Mouse (Mus musculus): ENCODE data around the gene Gm5475.

The Gm5475 gene

DNA sequence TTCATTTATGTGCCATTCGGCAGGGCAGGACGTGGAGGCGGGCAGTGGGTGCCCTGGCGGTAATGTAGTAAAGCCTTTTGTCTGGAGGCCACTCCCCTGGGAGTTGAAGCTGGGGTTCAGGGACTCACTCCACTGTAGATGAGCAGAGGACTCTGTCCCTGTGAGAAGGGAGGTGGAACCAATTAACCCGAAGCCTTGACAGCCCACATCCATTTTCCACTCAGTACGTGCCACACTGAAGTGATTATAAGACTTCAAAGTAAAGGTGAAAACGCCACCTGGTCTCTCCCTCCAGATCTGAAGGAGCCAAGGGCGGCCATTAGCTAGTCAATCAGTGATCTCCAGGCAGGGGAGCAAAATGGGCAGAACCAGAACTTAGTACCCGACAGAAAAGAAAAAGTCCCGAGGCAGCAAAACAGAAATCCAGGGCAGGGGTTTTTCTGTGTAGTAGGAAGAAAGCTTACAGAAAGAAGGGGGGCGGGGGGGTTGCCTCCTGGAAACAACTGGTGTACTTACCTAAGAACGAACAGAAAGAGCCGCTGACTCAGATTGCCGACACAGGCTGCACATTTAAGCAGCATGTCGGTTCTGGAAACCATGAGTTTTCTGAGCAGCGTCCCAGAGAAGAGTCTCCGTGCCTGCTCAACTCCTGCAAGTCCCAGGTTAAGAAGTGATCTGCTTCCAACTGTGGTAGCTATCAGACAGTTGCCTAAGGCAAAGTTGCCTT is 2.6 kb downstream of the Gm5475 start, which contains the start of gene Slc11a2:
Gene Slc11a2, minus strand, starts transcription at position 677 of the 727 bp plus-strand sequence.
- Histone ChIP-seq H3K27me3 (ENCODE audit: insufficient read depth, low read length) (peaks cover 29% of the 10 kb centered on the region), H3K4me1 (replicated peaks; ENCODE audit: low read depth, low read length) (peaks cover 54% of the 10 kb centered on the region), H3K36me3 (ENCODE audit: insufficient read depth, low read length) (no peaks in the 10 kb centered on the region), H3K4me3 (replicated peaks; ENCODE audit: low read length) (peak within 1 kb of the TSS; percentile 93), H3K9me3 (ENCODE audit: low read length) (no peaks in the 10 kb centered on the region)
- TF ChIP-seq NANOG (IDR thresholded peaks at IDR 0.05; ENCODE audit: borderline replicate concordance, low read length) = no peak
- TF ChIP-seq CTCF (conservative IDR thresholded peaks at IDR 0.05; ENCODE audit: low read length) = no peak
- TF ChIP-seq POU5F1 (IDR thresholded peaks at IDR 0.05; ENCODE audit: borderline replicate concordance, low read length) = no peak

DNA sequence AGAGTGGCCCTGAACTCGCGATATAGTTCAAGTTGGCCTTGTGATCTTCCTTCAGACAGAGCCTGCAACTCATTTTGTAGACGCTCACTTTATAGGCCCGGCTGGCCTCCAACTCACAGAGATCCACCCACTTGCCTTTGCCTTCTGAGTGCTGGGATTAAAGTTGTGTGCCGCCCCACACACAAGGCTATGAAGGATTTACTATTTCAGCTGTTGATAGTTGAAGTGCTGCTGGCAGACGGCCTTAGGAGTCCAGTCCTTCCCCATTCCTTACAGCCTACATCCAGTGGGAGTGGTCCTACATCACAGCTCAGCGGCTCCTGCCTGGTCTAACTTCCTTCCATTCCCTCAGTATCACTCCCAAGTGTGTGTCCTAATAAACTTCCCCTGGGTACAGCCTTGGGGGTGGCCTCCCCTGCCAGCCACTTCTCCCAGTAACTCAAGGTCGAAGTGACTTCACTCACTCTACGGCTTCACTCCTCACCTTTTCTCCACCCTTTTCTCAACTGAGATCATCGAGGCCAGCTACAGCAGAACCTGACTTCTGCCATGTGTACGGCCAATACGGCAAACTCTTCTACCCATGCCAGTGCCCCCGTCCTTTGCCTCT is 6.5 kb downstream of the Gm5475 start:
- no peaks in the 10 kb centered on the region for H3K9me3 ChIP-seq (ENCODE audit: low read length)
- TF ChIP-seq CTCF (conservative IDR thresholded peaks at IDR 0.05; ENCODE audit: low read length) = no peak
- no peak for TF ChIP-seq POU5F1 (IDR thresholded peaks at IDR 0.05; ENCODE audit: borderline replicate concordance, low read length)
- no peak for TF ChIP-seq NANOG (IDR thresholded peaks at IDR 0.05; ENCODE audit: borderline replicate concordance, low read length)
- no peaks in the 10 kb centered on the region for H3K36me3 ChIP-seq (ENCODE audit: insufficient read depth, low read length)

GRCm38 (mm10) chr15:100429959-100430565 is 8.1 kb downstream of the Gm5475 start:
- H3K9me3 ChIP-seq (ENCODE audit: low read length) = no peaks in the 10 kb centered on the region
- TF ChIP-seq CTCF (conservative IDR thresholded peaks at IDR 0.05; ENCODE audit: low read length) (no peak), POU5F1 (IDR thresholded peaks at IDR 0.05; ENCODE audit: borderline replicate concordance, low read length) (no peak), NANOG (IDR thresholded peaks at IDR 0.05; ENCODE audit: borderline replicate concordance, low read length) (no peak)
- H3K4me3 ChIP-seq (replicated peaks; ENCODE audit: low read length) = no peak overlapping the region

More for the DNA sequence above, 6.5 kb downstream of the Gm5475 start:
- peaks cover 24% of the 10 kb centered on the region for H3K27me3 ChIP-seq (ENCODE audit: insufficient read depth, low read length)
- H3K4me1 ChIP-seq (replicated peaks; ENCODE audit: low read depth, low read length) = peaks cover 28% of the 10 kb centered on the region
- no peak overlapping the region for H3K4me3 ChIP-seq (replicated peaks; ENCODE audit: low read length)

DNA sequence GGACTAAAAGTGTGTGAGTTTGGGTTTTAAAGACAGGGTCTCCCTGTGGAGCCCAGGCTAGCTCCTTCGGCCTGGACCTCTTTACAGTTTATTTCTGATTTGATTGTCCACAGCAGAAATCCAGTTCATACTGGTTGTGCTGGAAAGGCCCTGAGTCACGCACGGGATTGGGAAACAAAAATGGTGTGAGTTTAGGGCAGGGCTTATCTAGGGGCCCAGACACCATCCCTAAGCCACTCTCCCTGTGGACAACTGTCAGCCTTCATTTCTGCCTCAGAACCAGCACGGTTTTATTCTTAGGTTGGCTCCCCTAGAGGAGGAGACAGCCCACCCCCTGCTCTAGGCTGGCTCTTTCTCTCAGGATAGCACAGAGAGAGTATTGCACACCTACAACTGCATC is 11.3 kb downstream of the Gm5475 start:
- H3K4me3 ChIP-seq (replicated peaks; ENCODE audit: low read length) = no peak overlapping the region
- no peaks in the 10 kb centered on the region for H3K9me3 ChIP-seq (ENCODE audit: low read length)
- H3K4me1 ChIP-seq (replicated peaks; ENCODE audit: low read depth, low read length) = peaks cover 4% of the 10 kb centered on the region; the same call in 1 of the 2 replicates
- H3K36me3 ChIP-seq (ENCODE audit: insufficient read depth, low read length) = no peaks in the 10 kb centered on the region
- H3K27me3 ChIP-seq (ENCODE audit: insufficient read depth, low read length) = peaks cover 18% of the 10 kb centered on the region; the same call in 1 of the 2 replicates
- no peak for TF ChIP-seq POU5F1 (IDR thresholded peaks at IDR 0.05; ENCODE audit: borderline replicate concordance, low read length)
- no peak for TF ChIP-seq CTCF (conservative IDR thresholded peaks at IDR 0.05; ENCODE audit: low read length)
- TF ChIP-seq NANOG (IDR thresholded peaks at IDR 0.05; ENCODE audit: borderline replicate concordance, low read length) = no peak

More at GRCm38 (mm10) chr15:100429959-100430565, 8.1 kb downstream of the Gm5475 start:
- Histone ChIP-seq H3K27me3 (ENCODE audit: insufficient read depth, low read length) (peaks cover 12% of the 10 kb centered on the region), H3K4me1 (replicated peaks; ENCODE audit: low read depth, low read length) (peaks cover 11% of the 10 kb centered on the region), H3K36me3 (ENCODE audit: insufficient read depth, low read length) (no peaks in the 10 kb centered on the region)

- TF ChIP-seq CTCF (conservative IDR thresholded peaks at IDR 0.05; ENCODE audit: low read length) = no peak
- no peaks in the 10 kb centered on the region for H3K9me3 ChIP-seq (ENCODE audit: low read length)
- H3K4me1 ChIP-seq (replicated peaks; ENCODE audit: low read depth, low read length) = 0 out of 2 replicates have a peak, but pooled peaks cover 2% of the 10 kb centered on the region
Observed at GRCm38 (mm10) chr15:100436112-100436511, 14.2 kb downstream of the Gm5475 start.

DNA sequence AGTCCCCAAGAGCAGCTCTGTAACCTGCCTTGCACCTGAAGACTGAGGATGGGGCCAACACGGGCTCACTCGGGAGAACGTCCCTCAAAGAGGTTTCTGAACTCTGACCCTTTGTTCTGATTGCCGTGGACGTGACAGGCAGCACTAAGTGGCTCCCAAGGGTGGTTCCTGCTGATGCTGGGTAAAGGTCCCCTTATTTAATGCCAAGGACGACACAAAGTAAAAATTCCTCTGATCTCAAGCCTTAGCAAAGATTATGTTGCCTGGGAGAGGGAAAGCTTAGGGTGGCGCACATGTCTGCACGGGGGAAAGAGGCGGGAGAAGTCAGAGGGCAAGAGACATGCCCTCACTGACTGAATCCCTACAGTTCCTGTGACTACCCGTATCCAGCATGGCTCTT is 14.6 kb downstream of the Gm5475 start:
- H3K9me3 ChIP-seq (ENCODE audit: low read length) = no peaks in the 10 kb centered on the region
- no peaks in the 10 kb centered on the region for H3K36me3 ChIP-seq (ENCODE audit: insufficient read depth, low read length)
- H3K4me1 ChIP-seq (replicated peaks; ENCODE audit: low read depth, low read length) = 0 out of 2 replicates have a peak, but pooled peaks cover 2% of the 10 kb centered on the region
- no peak for TF ChIP-seq POU5F1 (IDR thresholded peaks at IDR 0.05; ENCODE audit: borderline replicate concordance, low read length)
- TF ChIP-seq NANOG (IDR thresholded peaks at IDR 0.05; ENCODE audit: borderline replicate concordance, low read length) = no peak
- no peak for TF ChIP-seq CTCF (conservative IDR thresholded peaks at IDR 0.05; ENCODE audit: low read length)
- no peak overlapping the region for H3K4me3 ChIP-seq (replicated peaks; ENCODE audit: low read length)
- H3K27me3 ChIP-seq (ENCODE audit: insufficient read depth, low read length) = peaks cover 15% of the 10 kb centered on the region; the same call in 1 of the 2 replicates

More at GRCm38 (mm10) chr15:100436112-100436511, 14.2 kb downstream of the Gm5475 start:
- Histone ChIP-seq H3K4me3 (replicated peaks; ENCODE audit: low read length) (no peak overlapping the region), H3K36me3 (ENCODE audit: insufficient read depth, low read length) (no peaks in the 10 kb centered on the region), H3K27me3 (ENCODE audit: insufficient read depth, low read length) (peaks cover 15% of the 10 kb centered on the region; the same call in 1 of the 2 replicates)

- no peaks in the 10 kb centered on the region for H3K9me3 ChIP-seq (ENCODE audit: low read length)
- no peaks in the 10 kb centered on the region for H3K27me3 ChIP-seq (ENCODE audit: insufficient read depth, low read length)
- no peaks in the 10 kb centered on the region for H3K36me3 ChIP-seq (ENCODE audit: insufficient read depth, low read length)
- peak overlapping the region; percentile 50 for H3K4me3 ChIP-seq (replicated peaks; ENCODE audit: low read length)
- TF ChIP-seq NANOG (IDR thresholded peaks at IDR 0.05; ENCODE audit: borderline replicate concordance, low read length) (no peak), CTCF (conservative IDR thresholded peaks at IDR 0.05; ENCODE audit: low read length) (no peak), POU5F1 (IDR thresholded peaks at IDR 0.05; ENCODE audit: borderline replicate concordance, low read length) (no peak)
- peaks cover 15% of the 10 kb centered on the region for H3K4me1 ChIP-seq (replicated peaks; ENCODE audit: low read depth, low read length)
Observed at GRCm38 (mm10) chr15:100443126-100443922, 21.4 kb downstream of the Gm5475 start.

Data from E14TG2a.4 (cell line).